Mouse (Mus musculus): ENCODE measurements at regions not wholly inside any gene's neighbourhood (a gene's known extent, or its start where the extent isn't known, plus 50 kb on each side); places are given as distances from the start of the nearest gene placed in this dataset.

DNA sequence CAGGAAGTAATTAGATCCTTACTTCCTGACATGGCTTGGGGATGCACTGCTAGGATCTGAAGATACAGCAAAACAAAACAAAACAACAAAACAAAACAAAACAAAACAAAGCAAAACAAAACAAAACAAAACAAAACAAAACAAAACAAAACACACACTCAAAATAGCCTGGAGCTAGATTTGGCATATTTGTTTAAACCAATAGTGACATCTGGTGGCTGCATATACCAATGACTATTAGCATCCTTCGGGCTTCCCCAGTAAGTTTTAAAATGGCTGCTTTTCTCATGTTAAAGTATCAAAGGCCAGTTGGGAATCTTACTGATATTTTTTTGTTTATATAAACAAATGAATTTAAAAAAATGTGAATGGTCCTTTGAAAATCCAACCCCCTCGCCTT, 52.9 kb upstream of the Ica1 start:
- DNase-seq: peak; percentile 41

GRCm38 (mm10) chr6:8832924-8833323, 54.6 kb upstream of the Ica1 start:
- no peak for DNase-seq

- DNase-seq: no peak
These were observed 75.4 kb upstream of the Ica1 start for GRCm38 (mm10) chr6:8853657-8854056.

- peak; percentile 16 for DNase-seq
These were observed 82.3 kb upstream of the Ica1 start for GRCm38 (mm10) chr6:8860581-8860980.

DNA sequence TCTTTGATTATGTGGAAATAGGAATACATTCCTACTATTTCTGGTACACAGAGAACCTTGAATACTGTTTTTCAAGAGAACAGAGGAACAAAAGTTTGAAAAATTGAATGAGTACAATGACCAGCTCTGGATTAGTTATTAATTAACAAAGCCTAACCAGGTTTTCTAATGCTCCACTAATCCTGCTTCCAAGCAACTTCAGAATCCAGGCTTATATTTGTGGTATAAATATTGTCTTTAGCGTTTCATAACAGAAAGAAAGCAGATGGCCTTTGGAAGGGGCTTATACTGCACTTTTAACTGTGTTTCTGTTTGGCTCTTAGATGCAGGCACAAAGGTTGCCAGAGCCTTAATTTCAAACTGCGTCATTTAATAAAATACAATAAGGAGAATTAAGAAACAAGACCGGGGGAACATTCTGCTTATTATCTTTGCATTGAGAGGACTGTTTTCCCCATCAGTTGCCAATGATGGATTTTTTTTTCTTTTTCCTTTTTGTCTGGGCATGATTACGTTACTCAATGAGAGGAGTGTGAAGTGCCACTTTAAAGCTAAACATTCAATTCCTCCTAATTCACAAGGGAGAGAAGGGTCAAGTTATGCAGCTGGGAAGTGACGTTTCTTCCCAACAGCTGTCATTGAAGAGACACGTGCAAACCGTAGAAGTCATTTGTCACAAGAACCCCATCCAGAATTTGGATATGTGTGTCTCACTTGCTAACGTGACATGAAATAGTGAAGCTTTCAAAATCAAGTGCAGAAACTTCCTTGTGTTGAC, 84.2 kb upstream of the Nxph1 start:
- DNase-seq: peak; percentile 8

GRCm38 (mm10) chr6:8877373-8878070, 70.7 kb upstream of the Nxph1 start:
- no peak for DNase-seq

GRCm38 (mm10) chr6:8893665-8894064, 54.6 kb upstream of the Nxph1 start:
- DNase-seq: peak; percentile 7

DNA sequence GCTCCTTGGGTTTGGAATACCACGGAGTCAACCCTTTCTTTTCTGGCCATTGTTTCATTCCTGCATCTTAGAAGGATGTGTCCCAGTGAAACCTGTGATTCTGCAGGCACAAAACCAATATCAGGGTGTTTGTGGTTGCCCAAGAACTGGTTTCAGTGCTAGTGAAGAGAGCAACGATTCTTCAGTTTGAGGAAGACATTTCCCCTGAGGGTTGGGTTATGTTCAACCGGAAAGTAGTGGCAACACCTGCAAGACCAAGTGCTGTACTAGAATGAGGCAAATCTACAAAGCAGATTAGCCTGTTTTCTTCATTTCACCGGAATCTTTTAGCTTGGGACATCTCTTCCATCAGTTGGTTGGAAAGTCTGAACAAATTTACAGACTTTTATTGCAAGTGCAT, 52.1 kb upstream of the Nxph1 start:
- DNase-seq: no peak

- no peak for DNase-seq
These were observed 51.4 kb upstream of the Nxph1 start for GRCm38 (mm10) chr6:8896822-8897221.

GRCm38 (mm10) chr6:8897334-8897733, 50.9 kb upstream of the Nxph1 start:
- DNase-seq: no peak

DNA sequence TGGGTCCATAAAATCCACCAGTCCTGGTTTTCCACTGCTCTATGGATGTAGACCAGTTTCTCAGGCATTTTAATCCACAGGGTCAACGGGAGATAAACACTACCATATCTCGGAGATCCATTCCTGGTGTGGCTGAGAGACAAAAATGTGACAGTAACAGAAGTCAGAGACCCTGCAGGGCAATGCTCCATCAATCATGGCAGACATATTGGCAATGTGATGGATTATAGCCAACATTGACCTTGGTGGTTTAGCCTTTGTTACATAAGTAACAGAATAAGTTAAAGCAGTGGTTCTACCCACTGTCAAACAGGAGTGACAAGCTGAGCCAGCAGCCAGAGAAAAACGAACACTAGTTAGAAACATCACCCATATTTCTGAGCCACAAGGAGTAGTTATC, 50.0 kb upstream of the Nxph1 start:
- DNase-seq: no peak
